Mouse (Mus musculus): ENCODE measurements around the gene Pfkm. TPM values are rescaled to one million over a fixed set of nuclear protein-coding genes. Genes with fewer than 3 reads are reported as not detected.

The Pfkm gene
- total and polyA plus RNA-seq, 2 experiments from 2014 or later: 91.5 to 97.3 TPM

GRCm38 (mm10) chr15:98119363-98119762 lies 27.0 kb downstream of the Pfkm start:
- Histone ChIP-seq H3K9ac (replicated peaks; ENCODE audit: low read length) (no peak overlapping the region), H3K36me3 (ENCODE audit: insufficient read depth, low read length) (peaks cover 66% of the 10 kb centered on the region), H3K4me3 (ENCODE audit: low read length) (no peak overlapping the region), H3K9me3 (ENCODE audit: low read length) (no peaks in the 10 kb centered on the region), H3K27ac (no peak overlapping the region), H3K27me3 (ENCODE audit: insufficient read depth, low read length) (no peaks in the 10 kb centered on the region), H3K4me1 (ENCODE audit: insufficient read depth, low read length) (no peaks in the 10 kb centered on the region), H3K4me2 (ENCODE audit: low read depth, low read length) (no peak overlapping the region)
- WGBS: 80% methylated on average over 12 of the region's 12 CpGs
- DNase-seq (ENCODE audit: low spot score): no peak
- TF ChIP-seq CTCF (IDR thresholded peaks at IDR 0.05; ENCODE audit: low read depth): no peak
- no peak for ATAC-seq

- Histone ChIP-seq H3K27ac (no peak overlapping the region), H3K36me3 (ENCODE audit: insufficient read depth, low read length) (peaks cover 73% of the 10 kb centered on the region), H3K27me3 (ENCODE audit: insufficient read depth, low read length) (no peaks in the 10 kb centered on the region), H3K9ac (replicated peaks; ENCODE audit: low read length) (no peak overlapping the region), H3K4me1 (ENCODE audit: insufficient read depth, low read length) (no peaks in the 10 kb centered on the region), H3K4me2 (ENCODE audit: low read depth, low read length) (no peak overlapping the region), H3K4me3 (ENCODE audit: low read length) (no peak overlapping the region), H3K9me3 (ENCODE audit: low read length) (no peaks in the 10 kb centered on the region)
- no peak for TF ChIP-seq CTCF (IDR thresholded peaks at IDR 0.05; ENCODE audit: low read depth)
- DNase-seq (ENCODE audit: low spot score) (no peak), ATAC-seq (no peak)
- 96% methylated on average over 20 of the region's 20 CpGs for WGBS
Observed at GRCm38 (mm10) chr15:98120831-98121230, 28.4 kb downstream of the Pfkm start.

GRCm38 (mm10) chr15:98131001-98131400 lies 38.6 kb downstream of the Pfkm start:
- Histone ChIP-seq H3K36me3 (ENCODE audit: insufficient read depth, low read length) (peaks cover 66% of the 10 kb centered on the region), H3K4me1 (ENCODE audit: insufficient read depth, low read length) (no peaks in the 10 kb centered on the region), H3K4me3 (ENCODE audit: low read length) (no peak overlapping the region), H3K4me2 (ENCODE audit: low read depth, low read length) (no peak overlapping the region), H3K9ac (replicated peaks; ENCODE audit: low read length) (no peak overlapping the region), H3K9me3 (ENCODE audit: low read length) (no peaks in the 10 kb centered on the region), H3K27ac (no peak overlapping the region), H3K27me3 (ENCODE audit: insufficient read depth, low read length) (no peaks in the 10 kb centered on the region)
- TF ChIP-seq CTCF (IDR thresholded peaks at IDR 0.05; ENCODE audit: low read depth): no peak
- DNase-seq (ENCODE audit: low spot score): no peak
- 93% methylated on average over 4 of the region's 4 CpGs for WGBS
- no peak for ATAC-seq

- WGBS: 90% methylated on average over 7 of the region's 7 CpGs
Observed at GRCm38 (mm10) chr15:98131451-98131850, 39.1 kb downstream of the Pfkm start.

DNA sequence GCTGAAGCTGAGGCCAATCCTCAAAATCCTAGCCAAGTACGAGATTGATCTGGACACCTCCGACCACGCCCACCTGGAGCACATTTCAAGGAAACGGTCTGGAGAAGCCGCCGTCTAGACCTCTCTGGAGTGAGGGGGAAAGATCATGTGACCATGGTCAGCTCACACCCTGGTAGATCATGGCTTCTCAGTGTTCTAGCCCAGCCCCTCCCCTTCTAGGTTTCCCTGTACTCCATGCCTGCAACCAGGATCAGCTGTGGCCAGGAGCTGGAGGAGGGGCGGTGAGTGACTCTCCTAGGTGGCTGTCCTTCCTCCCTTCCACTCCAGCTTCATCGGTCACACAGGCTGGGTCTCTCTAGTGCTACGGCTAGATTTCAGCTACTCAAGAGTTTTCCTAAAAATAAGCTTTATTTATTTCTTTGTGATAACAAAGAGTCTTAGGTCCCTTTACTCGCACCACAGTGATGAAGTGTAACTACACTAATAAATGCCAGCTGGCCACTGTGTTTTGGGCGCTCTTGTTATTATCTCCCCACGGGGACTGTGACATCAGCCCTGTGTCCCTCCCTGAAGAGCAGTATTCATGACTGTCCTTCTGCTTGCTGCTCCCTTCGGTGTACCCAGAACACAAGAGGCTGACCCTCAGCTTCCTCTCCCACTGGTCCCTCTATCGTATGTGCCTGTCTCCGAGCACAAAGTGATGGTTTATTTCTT lies 39.7 kb downstream of the Pfkm start:
- H3K4me2 ChIP-seq (ENCODE audit: low read depth, low read length): no peak overlapping the region
- no peak for TF ChIP-seq CTCF (IDR thresholded peaks at IDR 0.05; ENCODE audit: low read depth)
- H3K4me1 ChIP-seq (ENCODE audit: insufficient read depth, low read length): no peaks in the 10 kb centered on the region
- DNase-seq (ENCODE audit: low spot score) (no peak), ATAC-seq (no peak)
- H3K4me3 ChIP-seq (ENCODE audit: low read length): no peak overlapping the region
- H3K27ac ChIP-seq: no peak overlapping the region
- H3K9ac ChIP-seq (replicated peaks; ENCODE audit: low read length): no peak overlapping the region
- WGBS: 89% methylated on average over 15 of the region's 15 CpGs
- peaks cover 71% of the 10 kb centered on the region for H3K36me3 ChIP-seq (ENCODE audit: insufficient read depth, low read length)
- no peaks in the 10 kb centered on the region for H3K9me3 ChIP-seq (ENCODE audit: low read length)
- no peaks in the 10 kb centered on the region for H3K27me3 ChIP-seq (ENCODE audit: insufficient read depth, low read length)

More at GRCm38 (mm10) chr15:98131451-98131850, 39.1 kb downstream of the Pfkm start:
- Histone ChIP-seq H3K27me3 (ENCODE audit: insufficient read depth, low read length) (no peaks in the 10 kb centered on the region), H3K27ac (no peak overlapping the region), H3K4me1 (ENCODE audit: insufficient read depth, low read length) (no peaks in the 10 kb centered on the region), H3K9ac (replicated peaks; ENCODE audit: low read length) (no peak overlapping the region), H3K4me2 (ENCODE audit: low read depth, low read length) (no peak overlapping the region), H3K4me3 (ENCODE audit: low read length) (no peak overlapping the region), H3K9me3 (ENCODE audit: low read length) (no peaks in the 10 kb centered on the region), H3K36me3 (ENCODE audit: insufficient read depth, low read length) (peaks cover 66% of the 10 kb centered on the region)
- DNase-seq (ENCODE audit: low spot score) (no peak), ATAC-seq (no peak)
- no peak for TF ChIP-seq CTCF (IDR thresholded peaks at IDR 0.05; ENCODE audit: low read depth)

DNA sequence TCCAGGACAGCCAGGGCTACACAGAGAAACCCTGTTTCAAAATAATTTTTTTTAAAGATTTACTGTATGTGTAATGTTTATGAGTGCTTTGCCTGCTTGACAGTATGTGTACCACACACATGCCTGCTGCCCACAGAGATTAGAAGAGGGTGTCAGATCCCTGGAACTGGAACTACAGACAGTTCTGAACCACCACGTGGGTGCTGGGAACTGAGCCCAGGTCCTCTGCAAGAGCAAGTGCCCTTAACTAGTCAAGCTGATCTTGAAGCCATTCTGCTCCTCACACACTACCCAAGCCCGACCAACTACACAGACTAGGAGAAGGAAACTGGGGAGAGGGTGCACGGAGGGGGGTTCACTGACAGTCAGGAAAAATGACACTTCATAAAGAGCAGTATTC lies 41.1 kb downstream of the Pfkm start:
- H3K36me3 ChIP-seq (ENCODE audit: insufficient read depth, low read length): peaks cover 61% of the 10 kb centered on the region
- no peak overlapping the region for H3K9ac ChIP-seq (replicated peaks; ENCODE audit: low read length)
- ATAC-seq: no peak
- H3K9me3 ChIP-seq (ENCODE audit: low read length): no peaks in the 10 kb centered on the region
- 85% methylated on average over 3 of the region's 3 CpGs for WGBS
- TF ChIP-seq CTCF (IDR thresholded peaks at IDR 0.05; ENCODE audit: low read depth): no peak
- no peaks in the 10 kb centered on the region for H3K27me3 ChIP-seq (ENCODE audit: insufficient read depth, low read length)
- H3K4me1 ChIP-seq (ENCODE audit: insufficient read depth, low read length): no peaks in the 10 kb centered on the region
- H3K27ac ChIP-seq: peak overlapping the region; percentile 70; the same call in 1 of the 2 replicates
- no peak for DNase-seq (ENCODE audit: low spot score)
- H3K4me3 ChIP-seq (ENCODE audit: low read length): no peak overlapping the region
- no peak overlapping the region for H3K4me2 ChIP-seq (ENCODE audit: low read depth, low read length)

DNA sequence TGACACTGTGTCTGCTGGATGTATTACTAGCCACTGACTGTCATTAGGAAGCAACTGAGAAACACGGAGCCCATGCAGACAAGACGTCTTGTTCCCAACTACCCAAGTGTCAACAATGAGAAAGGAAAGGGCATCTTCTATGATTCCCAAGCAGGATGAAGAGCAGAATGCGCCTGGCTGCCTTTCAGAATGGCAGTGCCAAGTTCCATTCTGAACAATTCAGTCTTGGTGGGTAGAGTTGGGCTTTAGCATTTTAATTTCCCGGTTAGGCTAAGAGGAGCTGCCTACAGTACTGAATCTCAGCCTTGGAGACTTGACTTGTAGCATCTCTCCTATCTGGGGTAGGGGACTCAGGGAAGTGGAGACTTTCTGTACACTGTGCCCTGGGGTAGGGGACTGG lies 41.6 kb downstream of the Pfkm start:
- WGBS: 70% methylated on average over 4 of the region's 4 CpGs
- Histone ChIP-seq H3K4me2 (ENCODE audit: low read depth, low read length) (no peak overlapping the region), H3K27ac (peak overlapping the region; percentile 70; the same call in 1 of the 2 replicates), H3K4me3 (ENCODE audit: low read length) (no peak overlapping the region), H3K36me3 (ENCODE audit: insufficient read depth, low read length) (peaks cover 61% of the 10 kb centered on the region), H3K27me3 (ENCODE audit: insufficient read depth, low read length) (no peaks in the 10 kb centered on the region), H3K9ac (replicated peaks; ENCODE audit: low read length) (no peak overlapping the region), H3K4me1 (ENCODE audit: insufficient read depth, low read length) (no peaks in the 10 kb centered on the region), H3K9me3 (ENCODE audit: low read length) (no peaks in the 10 kb centered on the region)
- peak; percentile 48 for DNase-seq (ENCODE audit: low spot score)
- TF ChIP-seq CTCF (IDR thresholded peaks at IDR 0.05; ENCODE audit: low read depth): no peak
- ATAC-seq: peak; percentile 79; the same call in 1 of the 2 replicates
